Comparison of ENCODE assay signal across 7 mouse cellular contexts in the genomic region with DNA sequence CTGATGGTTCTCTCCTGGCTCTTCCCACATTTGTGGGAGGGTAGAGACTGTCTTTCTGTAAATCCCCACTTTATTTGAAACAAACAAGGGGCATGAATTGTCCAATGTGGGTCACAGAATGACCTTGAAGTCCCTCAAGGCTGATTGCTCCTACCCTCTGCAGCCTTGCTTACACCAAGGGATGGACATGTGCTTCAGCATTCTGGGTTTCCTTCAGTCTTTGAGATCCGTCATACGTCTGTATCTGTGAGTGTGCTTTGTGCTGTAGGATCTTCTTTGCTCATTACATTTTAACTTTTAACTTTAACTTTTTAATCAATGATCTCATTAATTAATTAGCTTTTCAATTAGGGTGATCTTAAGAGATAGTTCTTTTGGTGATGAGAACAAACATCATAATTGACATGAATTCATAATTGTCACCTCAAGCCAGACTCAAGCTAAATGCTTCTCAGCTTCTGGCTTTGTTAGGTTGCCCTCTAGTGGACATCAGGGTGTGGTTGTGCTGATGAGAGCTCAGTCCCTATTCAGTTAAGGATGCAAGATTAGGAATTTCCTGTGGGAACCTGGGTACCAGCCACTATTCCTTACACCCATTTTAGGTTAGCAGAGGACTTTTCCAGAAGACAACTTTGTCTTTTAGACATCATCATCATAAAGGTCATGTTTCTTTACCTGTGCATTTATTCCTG. TPM values are rescaled to one million over a fixed set of nuclear protein-coding genes. Genes with fewer than 3 reads are reported as not detected.
DNase-seq lines count a peak whose midpoint lies in the region; ATAC-seq lines count a peak whose summit lies in the region.

No protein-coding gene starts in this region.

- no peak overlapping the region for H3K27ac ChIP-seq in forebrain, embryonic 13.5 days

- no peaks in the 10 kb centered on the region for H3K27me3 ChIP-seq in forebrain, embryonic 13.5 days
- no peaks in the 10 kb centered on the region for H3K27me3 ChIP-seq in splenic B cell, adult 2 months (ENCODE audit: control insufficient read depth, insufficient read depth, low read length, poor library complexity, severe bottlenecking)

- WGBS in forebrain, embryonic 13.5 days: 86% methylated on average over 2 of the region's 2 CpGs

- H3K4me2 ChIP-seq in forebrain, embryonic 13.5 days: no peak overlapping the region

- ATAC-seq in forebrain, embryonic 13.5 days: peak; percentile 72

- H3K4me3 ChIP-seq in forebrain, embryonic 13.5 days: no peak overlapping the region

- H3K4me1 ChIP-seq in forebrain, embryonic 13.5 days: 0 out of 2 replicates have a peak, but pooled peaks cover 5% of the 10 kb centered on the region

- 0 out of 2 replicates have a peak, but pooled peaks cover 3% of the 10 kb centered on the region for H3K9me3 ChIP-seq in forebrain, embryonic 13.5 days (replicated peaks)

- H3K36me3 ChIP-seq in forebrain, embryonic 13.5 days (ENCODE audit: poor library complexity, severe bottlenecking): no peaks in the 10 kb centered on the region
- H3K36me3 ChIP-seq in splenic B cell, adult 2 months (ENCODE audit: control insufficient read depth, insufficient read depth, low read length, poor library complexity, severe bottlenecking): no peaks in the 10 kb centered on the region

- DNase-seq in thymus, postnatal 14 days: peak; percentile 13
- no peak for DNase-seq in thymus, adult 18-20 months
- peak; percentile 12 for DNase-seq in c-Kit-positive CD71-positive TER-119-positive erythroid progenitor cells, embryonic 14.5 days (ENCODE audit: low spot score)
- peak; percentile 62 for DNase-seq in kidney, adult 9 months
- DNase-seq in lung, postnatal 25 days (ENCODE audit: low spot score): peak; percentile 51
- DNase-seq in splenic B cell, adult 2 months (ENCODE audit: low read depth, low spot score): peak; percentile 2

- H3K9ac ChIP-seq in forebrain, embryonic 13.5 days: no peak overlapping the region

RNA-seq across cellular contexts. Expression of a gene that starts 53.2 kb away (rescaled TPM):
- polyA plus RNA-seq in forebrain, embryonic 13.5 days (2015; fragmentation: Nextera tagmentation; extraction: Ambion mirVana): 18.6 and 21.6 TPM in 2 replicates

Comparison
In these comparisons a context has a peak if more than half of its experiments do, and no peak if none do; other contexts are left out.
1. DNase-seq: peak in thymus, postnatal 14 days (single experiment), c-Kit-positive CD71-positive TER-119-positive erythroid progenitor cells, embryonic 14.5 days (single experiment), kidney, adult 9 months (single experiment), lung, postnatal 25 days (single experiment) and splenic B cell, adult 2 months (single experiment); none in thymus, adult 18-20 months (0 of 2).